Mouse (Mus musculus): ENCODE results near the gene Lrrk1. TPM values are rescaled to one million over a fixed set of nuclear protein-coding genes. Genes with fewer than 3 reads are reported as not detected.
A peak's percentile ranks its signal among the peaks of the same experiment; 100 is the strongest.

The Lrrk1 gene
- total and polyA plus RNA-seq, 2 experiments from 2014 or later = 2.1 to 3.8 TPM

GRCm38 (mm10) chr7:66418981-66419380 is 30.8 kb upstream of the Lrrk1 start:
- DNase-seq (ENCODE audit: low spot score) (no peak), ATAC-seq (ENCODE audit: low FRiP score) (no peak)
- WGBS = 53% methylated on average over 12 of the region's 12 CpGs

DNA sequence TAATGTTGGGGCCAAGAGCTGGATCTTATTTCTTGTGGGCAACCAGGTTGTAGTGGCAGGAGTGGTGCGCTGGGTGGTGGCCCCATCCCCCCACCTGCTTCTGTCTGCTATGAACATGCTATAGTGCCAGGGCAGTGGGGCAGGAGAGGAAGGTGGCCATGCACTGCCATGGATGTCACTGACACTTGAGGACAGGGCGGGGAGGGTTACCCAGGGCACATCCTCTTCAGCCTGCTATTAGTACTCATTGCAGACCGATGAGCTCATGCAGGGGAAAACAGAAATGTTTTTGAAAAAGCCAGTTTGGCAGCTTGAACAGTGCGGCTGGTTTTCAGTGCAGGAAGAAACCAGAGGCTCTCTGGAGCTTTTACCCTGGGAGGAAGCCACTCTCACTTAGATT is 28.7 kb upstream of the Lrrk1 start:
- Histone ChIP-seq H3K4me2 (ENCODE audit: low read depth, low read length, poor library complexity, severe bottlenecking) (no peak overlapping the region), H3K36me3 (ENCODE audit: insufficient read depth, low read length) (no peaks in the 10 kb centered on the region), H3K27ac (ENCODE audit: low read depth, low read length) (no peak overlapping the region), H3K27me3 (ENCODE audit: insufficient read depth, low read length) (no peaks in the 10 kb centered on the region), H3K9me3 (ENCODE audit: low read length) (no peaks in the 10 kb centered on the region), H3K4me1 (ENCODE audit: insufficient read depth, low read length) (no peaks in the 10 kb centered on the region), H3K4me3 (ENCODE audit: low read depth, low read length) (no peak overlapping the region), H3K9ac (replicated peaks; ENCODE audit: low read length, poor library complexity, severe bottlenecking) (no peak overlapping the region)
- ATAC-seq (ENCODE audit: low FRiP score) (no peak), DNase-seq (ENCODE audit: low spot score) (no peak)
- 87% methylated on average over 4 of the region's 4 CpGs for WGBS
- TF ChIP-seq CTCF (IDR thresholded peaks at IDR 0.05) = no peak

More at GRCm38 (mm10) chr7:66418981-66419380, 30.8 kb upstream of the Lrrk1 start:
- H3K9me3 ChIP-seq (ENCODE audit: low read length) = no peaks in the 10 kb centered on the region
- TF ChIP-seq CTCF (IDR thresholded peaks at IDR 0.05) = no peak
- H3K27me3 ChIP-seq (ENCODE audit: insufficient read depth, low read length) = no peaks in the 10 kb centered on the region
- no peak overlapping the region for H3K4me2 ChIP-seq (ENCODE audit: low read depth, low read length, poor library complexity, severe bottlenecking)
- no peak overlapping the region for H3K9ac ChIP-seq (replicated peaks; ENCODE audit: low read length, poor library complexity, severe bottlenecking)
- H3K4me3 ChIP-seq (ENCODE audit: low read depth, low read length) = no peak overlapping the region
- no peaks in the 10 kb centered on the region for H3K4me1 ChIP-seq (ENCODE audit: insufficient read depth, low read length)
- no peak overlapping the region for H3K27ac ChIP-seq (ENCODE audit: low read depth, low read length)
- H3K36me3 ChIP-seq (ENCODE audit: insufficient read depth, low read length) = no peaks in the 10 kb centered on the region

DNA sequence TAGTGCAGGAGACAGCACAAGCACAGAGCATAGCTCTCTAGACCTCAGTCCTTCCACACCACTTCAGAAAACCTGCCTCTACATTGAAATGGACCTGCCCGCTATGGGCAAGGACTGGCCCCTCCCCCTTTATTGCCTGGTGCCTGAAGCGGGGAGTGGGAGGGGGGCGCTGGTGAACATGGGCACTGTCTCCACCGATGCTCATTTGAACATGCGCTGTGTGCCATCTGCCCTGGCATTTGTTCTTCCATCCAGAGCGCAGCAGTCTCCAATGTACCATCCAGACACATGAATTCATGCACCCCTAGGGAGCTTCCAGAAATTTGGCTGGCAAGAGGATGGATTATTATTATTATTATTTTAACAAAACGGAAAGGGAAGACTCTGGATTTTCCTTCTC is 24.9 kb upstream of the Lrrk1 start:
- Histone ChIP-seq H3K36me3 (ENCODE audit: insufficient read depth, low read length) (no peaks in the 10 kb centered on the region), H3K9ac (replicated peaks; ENCODE audit: low read length, poor library complexity, severe bottlenecking) (no peak overlapping the region), H3K4me3 (ENCODE audit: low read depth, low read length) (no peak overlapping the region), H3K9me3 (ENCODE audit: low read length) (no peaks in the 10 kb centered on the region), H3K27me3 (ENCODE audit: insufficient read depth, low read length) (no peaks in the 10 kb centered on the region), H3K4me1 (ENCODE audit: insufficient read depth, low read length) (no peaks in the 10 kb centered on the region), H3K4me2 (ENCODE audit: low read depth, low read length, poor library complexity, severe bottlenecking) (no peak overlapping the region), H3K27ac (ENCODE audit: low read depth, low read length) (no peak overlapping the region)
- WGBS = 75% methylated on average over 7 of the region's 7 CpGs
- ATAC-seq (ENCODE audit: low FRiP score) = no peak
- TF ChIP-seq CTCF (IDR thresholded peaks at IDR 0.05) = no peak
- peak; percentile 55 for DNase-seq (ENCODE audit: low spot score)

DNA sequence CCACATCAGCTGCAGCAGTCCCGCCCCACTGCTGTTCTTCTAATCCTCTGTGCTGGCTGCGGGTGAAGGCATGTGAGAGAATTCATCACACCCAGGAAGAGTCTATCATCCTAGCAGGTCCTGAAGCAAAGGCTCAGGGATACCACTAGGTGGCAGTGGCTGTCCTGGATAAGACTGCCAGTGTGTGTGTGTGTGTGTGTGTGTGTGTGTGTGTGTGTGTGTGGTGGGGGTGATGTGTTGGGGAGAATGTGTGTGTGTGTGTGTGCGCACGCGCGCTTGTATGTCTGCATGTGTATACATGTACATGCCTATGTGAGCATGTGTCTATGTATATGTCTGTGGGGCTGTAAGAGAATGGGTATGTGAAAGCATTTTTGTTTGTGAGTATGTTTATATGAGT is 21.3 kb upstream of the Lrrk1 start:
- no peaks in the 10 kb centered on the region for H3K4me1 ChIP-seq (ENCODE audit: insufficient read depth, low read length)
- H3K36me3 ChIP-seq (ENCODE audit: insufficient read depth, low read length) = no peaks in the 10 kb centered on the region
- H3K4me2 ChIP-seq (ENCODE audit: low read depth, low read length, poor library complexity, severe bottlenecking) = no peak overlapping the region
- ATAC-seq (ENCODE audit: low FRiP score) = peak; percentile 33; the same call in 1 of the 2 replicates
- H3K27ac ChIP-seq (ENCODE audit: low read depth, low read length) = no peak overlapping the region
- DNase-seq (ENCODE audit: low spot score) = peak; percentile 79
- H3K4me3 ChIP-seq (ENCODE audit: low read depth, low read length) = no peak overlapping the region
- H3K9ac ChIP-seq (replicated peaks; ENCODE audit: low read length, poor library complexity, severe bottlenecking) = no peak overlapping the region
- H3K9me3 ChIP-seq (ENCODE audit: low read length) = no peaks in the 10 kb centered on the region
- 71% methylated on average over 6 of the region's 6 CpGs for WGBS
- TF ChIP-seq CTCF (IDR thresholded peaks at IDR 0.05) = peak; percentile 90
- no peaks in the 10 kb centered on the region for H3K27me3 ChIP-seq (ENCODE audit: insufficient read depth, low read length)

DNA sequence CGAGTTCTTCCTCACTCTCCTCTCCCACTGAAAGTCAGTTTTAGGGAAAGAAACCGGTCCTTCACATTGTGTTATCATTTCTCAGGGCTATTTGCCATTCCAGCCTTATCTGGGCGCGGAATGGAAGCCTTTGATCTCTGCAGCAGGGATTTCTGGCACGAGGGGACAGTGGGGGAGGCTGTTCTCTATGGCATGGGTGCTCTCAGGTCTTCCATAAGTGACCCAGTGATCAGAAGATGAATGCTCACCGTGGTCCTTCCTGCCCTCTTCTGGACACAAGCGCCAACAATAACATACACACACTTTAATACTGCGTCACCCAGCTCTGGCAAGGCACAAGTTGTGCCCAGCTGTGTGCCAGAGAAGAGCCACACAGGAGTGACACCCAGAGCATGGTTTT is 18.8 kb upstream of the Lrrk1 start:
- H3K9me3 ChIP-seq (ENCODE audit: low read length) = no peaks in the 10 kb centered on the region
- no peak overlapping the region for H3K4me2 ChIP-seq (ENCODE audit: low read depth, low read length, poor library complexity, severe bottlenecking)
- no peak for TF ChIP-seq CTCF (IDR thresholded peaks at IDR 0.05)
- no peak for ATAC-seq (ENCODE audit: low FRiP score)
- no peak for DNase-seq (ENCODE audit: low spot score)
- 79% methylated on average over 8 of the region's 8 CpGs for WGBS
- no peak overlapping the region for H3K9ac ChIP-seq (replicated peaks; ENCODE audit: low read length, poor library complexity, severe bottlenecking)
- H3K36me3 ChIP-seq (ENCODE audit: insufficient read depth, low read length) = no peaks in the 10 kb centered on the region
- H3K27me3 ChIP-seq (ENCODE audit: insufficient read depth, low read length) = no peaks in the 10 kb centered on the region
- H3K4me1 ChIP-seq (ENCODE audit: insufficient read depth, low read length) = no peaks in the 10 kb centered on the region
- no peak overlapping the region for H3K4me3 ChIP-seq (ENCODE audit: low read depth, low read length)
- H3K27ac ChIP-seq (ENCODE audit: low read depth, low read length) = no peak overlapping the region

GRCm38 (mm10) chr7:66405951-66406721 is 18.0 kb upstream of the Lrrk1 start:
- whole genome bisulfite sequencing = 63% methylated on average over 13 of the region's 13 CpGs
- Histone ChIP-seq H3K27ac (ENCODE audit: low read depth, low read length) (no peak overlapping the region), H3K4me2 (ENCODE audit: low read depth, low read length, poor library complexity, severe bottlenecking) (no peak overlapping the region), H3K27me3 (ENCODE audit: insufficient read depth, low read length) (no peaks in the 10 kb centered on the region), H3K4me3 (ENCODE audit: low read depth, low read length) (no peak overlapping the region), H3K4me1 (ENCODE audit: insufficient read depth, low read length) (no peaks in the 10 kb centered on the region), H3K36me3 (ENCODE audit: insufficient read depth, low read length) (no peaks in the 10 kb centered on the region), H3K9ac (replicated peaks; ENCODE audit: low read length, poor library complexity, severe bottlenecking) (no peak overlapping the region), H3K9me3 (ENCODE audit: low read length) (no peaks in the 10 kb centered on the region)
- no peak for TF ChIP-seq CTCF (IDR thresholded peaks at IDR 0.05)
- DNase-seq (ENCODE audit: low spot score) = no peak
- ATAC-seq (ENCODE audit: low FRiP score) = no peak
